Mouse (Mus musculus) adrenal gland, adult 2 months (tissue): ENCODE results near the gene Kif1b. TPM values are rescaled to one million over a fixed set of nuclear protein-coding genes. Genes with fewer than 3 reads are reported as not detected.

Experiments used
- DNase-seq: peaks from one replicate; pipeline ENCODE4 v3.0.0; 2021
- polyA plus RNA-seq: library from polyadenylated mRNA; depleted of rRNA; stranded (reverse); fragments of >200 nt; gene quantifications from 2 replicates; pipeline ENCODE4 v1.2.3, GENCODE M21; 2012; rRNA removed
- total RNA-seq, 2 experiments: library from RNA; stranded (reverse); gene quantifications; 2 replicates each; pipeline ENCODE4 v1.2.3; 2021

The Kif1b gene
- total and polyA plus RNA-seq, 3 experiments: 61.9 to 165 (median 118) TPM

DNA sequence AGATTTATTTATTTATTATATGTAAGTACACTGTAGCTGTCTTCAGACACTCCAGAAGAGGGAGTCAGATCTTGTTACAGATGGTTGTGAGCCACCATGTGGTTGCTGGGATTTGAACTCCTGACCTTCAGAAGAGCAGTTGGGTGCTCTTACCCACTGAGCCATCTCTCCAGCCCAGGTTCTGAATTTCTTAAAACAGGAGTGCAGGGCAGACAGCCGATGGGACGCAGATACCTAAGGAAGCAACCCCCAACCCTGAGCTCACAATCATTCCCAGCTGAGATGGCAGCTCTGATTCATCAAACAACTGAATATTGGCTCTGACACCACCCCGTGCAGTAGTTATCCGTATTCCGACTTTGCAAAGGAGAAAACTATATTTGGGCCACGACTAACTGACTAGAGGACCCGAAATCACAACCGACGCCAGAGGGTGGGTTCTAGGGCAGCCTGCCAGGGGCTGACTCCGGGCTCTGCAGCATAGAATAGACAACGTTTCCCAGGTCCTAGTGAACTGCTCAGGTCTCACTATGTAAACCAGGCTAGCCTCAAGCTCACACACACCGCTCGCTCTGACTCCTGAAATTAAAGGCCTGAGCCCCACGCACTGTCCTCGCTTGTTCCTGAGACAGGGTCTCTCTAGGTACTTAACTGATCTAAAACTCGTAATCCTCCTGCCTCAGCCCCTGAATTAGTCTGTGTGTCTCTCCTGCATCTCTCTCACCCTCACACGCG, 171.2 kb downstream of the Kif1b start:
- DNase-seq: no peak

DNA sequence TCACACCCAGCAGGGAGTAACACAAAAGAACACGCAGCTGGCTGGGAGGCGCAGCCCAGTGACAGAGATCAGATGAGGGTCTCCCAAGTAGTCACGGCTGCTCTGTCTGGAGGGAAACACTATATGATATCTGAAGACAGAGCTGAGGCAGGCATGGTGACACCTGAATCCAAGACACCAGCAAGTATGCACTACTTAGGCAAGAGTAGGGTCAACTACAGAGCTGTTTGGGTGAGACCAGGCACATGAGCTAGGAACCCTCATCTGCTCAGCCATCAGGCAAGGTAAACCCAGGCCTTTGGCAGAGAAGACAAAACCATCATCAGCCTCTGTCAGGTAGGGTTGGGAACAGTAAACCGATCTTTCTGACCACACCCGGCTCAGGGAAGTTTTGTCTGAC, 174.1 kb downstream of the Kif1b start:
- DNase-seq: no peak

DNA sequence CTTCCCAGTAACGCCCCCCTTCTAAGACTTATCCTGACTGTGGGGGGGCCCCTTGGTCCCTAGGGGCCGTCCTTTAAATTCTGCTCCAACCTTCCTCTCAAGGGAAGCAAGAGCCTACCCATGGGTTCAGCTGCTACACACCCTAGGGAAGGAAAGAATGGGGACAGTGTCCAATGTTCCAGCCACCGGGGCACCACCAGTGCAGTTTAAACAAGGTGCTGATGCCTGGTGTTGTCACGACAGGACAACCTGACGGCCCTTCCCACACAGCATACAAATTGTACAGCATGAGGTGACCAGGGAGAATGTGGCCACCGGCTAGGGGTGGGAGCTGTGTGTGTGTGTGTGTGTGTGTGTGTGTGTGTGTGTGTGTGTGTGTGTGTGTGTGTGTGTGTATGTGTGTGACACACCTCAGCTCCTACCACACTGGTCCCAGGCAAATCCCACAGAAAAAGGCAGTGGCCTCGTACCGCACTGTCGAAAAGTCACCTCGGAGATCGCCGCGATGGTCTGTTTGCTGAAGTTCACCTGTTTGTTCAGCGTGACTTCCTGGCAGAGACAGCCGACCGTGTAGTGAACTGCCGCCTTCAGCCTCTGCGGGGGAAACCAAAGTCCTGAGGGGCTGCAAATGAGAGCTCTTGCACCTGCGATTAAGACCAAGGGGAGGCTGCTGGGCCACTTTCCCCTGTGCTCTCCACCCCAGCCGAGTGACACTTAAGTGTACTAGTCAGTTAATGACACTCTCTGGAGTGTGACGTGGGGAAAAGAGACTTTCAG, 175.5 kb downstream of the Kif1b start:
- no peak for DNase-seq

DNA sequence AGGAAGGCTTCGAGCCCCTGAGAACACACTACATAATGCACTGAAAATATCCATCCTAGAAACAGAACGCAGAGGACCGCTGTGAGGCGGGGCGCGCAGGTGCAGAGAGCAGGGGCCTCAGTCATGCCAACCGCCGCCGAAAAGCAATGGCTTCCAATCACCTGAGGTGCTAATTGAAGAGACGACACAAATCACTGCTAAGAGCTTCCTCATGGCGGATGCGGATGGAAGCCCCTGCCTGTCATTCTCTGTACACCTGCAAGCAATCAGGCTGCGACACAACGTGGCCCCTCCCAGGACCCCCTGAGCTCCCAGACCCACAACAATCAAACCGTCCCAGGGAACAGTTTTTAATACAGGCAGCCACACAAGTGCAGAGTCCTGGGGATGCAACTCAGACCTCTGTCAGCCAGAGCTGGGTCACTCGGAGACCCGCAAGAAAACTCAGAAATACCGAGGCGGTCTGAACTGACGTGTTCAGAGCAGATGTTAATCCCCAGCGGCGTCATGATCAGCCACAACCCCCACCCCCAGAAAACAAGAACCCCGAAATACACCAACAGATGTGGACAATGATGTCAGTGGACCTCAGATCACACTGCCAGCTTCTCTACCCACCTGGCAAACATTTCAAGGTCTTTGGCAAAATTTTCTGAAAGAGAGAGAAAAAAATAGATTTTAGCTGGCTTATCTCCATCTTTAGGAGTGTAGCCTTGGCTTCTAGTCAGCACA, 176.3 kb downstream of the Kif1b start:
- DNase-seq: no peak

DNA sequence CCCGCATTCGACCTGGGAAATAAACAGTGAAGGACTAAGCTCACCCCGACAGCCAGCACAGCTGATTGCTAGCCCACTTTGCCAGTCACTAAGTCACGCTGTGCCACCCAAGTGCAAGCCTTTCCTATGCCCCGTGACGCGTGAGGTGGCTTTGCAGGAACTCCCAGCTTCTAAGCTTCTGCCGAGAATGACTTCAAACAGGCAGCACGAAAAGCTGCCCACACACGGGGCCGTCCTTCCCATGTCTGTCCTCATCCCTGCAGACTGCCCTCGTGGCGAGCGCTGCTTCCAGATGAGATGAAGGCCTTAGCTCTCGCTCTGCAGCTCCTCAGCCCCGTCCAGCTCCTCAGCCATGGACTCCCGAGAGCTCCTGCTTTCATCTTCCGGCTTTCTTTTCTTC, 179.0 kb downstream of the Kif1b start:
- DNase-seq: no peak

DNA sequence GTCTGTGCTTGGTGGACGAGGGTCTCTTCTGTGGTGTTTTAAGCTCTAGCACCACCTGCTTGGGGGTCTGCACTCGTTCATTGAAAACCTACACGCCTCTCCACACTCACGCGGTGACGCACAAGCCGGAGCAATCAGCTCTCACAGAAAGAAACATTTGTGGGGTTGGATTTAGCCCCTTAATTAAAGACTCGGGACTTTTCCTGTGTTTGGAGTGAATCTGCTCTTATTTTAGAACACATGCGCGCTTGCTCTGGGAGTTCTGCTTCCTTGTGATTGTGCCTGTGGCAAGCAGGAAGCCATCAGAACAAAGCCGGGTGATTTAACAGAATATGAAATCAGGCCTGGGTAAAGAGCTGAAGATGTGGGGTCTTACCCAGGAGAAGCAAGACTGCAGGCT, 180.8 kb downstream of the Kif1b start, which contains the start of gene Cort:
Gene Cort, minus strand, starts transcription at position 101 of the 400 bp plus-strand sequence.
- no peak for DNase-seq

Other genes with a start within 250 kb of the Kif1b start
- gene Pex14, start 207.8 kb downstream of the Kif1b start, total RNA-seq: 10 to 100 TPM; 77.8 to 81.4 TPM
- 110 and 111 TPM in 2 replicates for gene Pex14, start 207.8 kb downstream of the Kif1b start, polyA plus RNA-seq
- gene Dffa, start 203.5 kb downstream of the Kif1b start, total RNA-seq: 10 to 100 TPM; 19.2 to 26.1 TPM
- 9.8 and 11.6 TPM in 2 replicates for gene Dffa, start 203.5 kb downstream of the Kif1b start, polyA plus RNA-seq
- 1 to 10 TPM; 1.2 TPM for gene Cort, start 180.9 kb downstream of the Kif1b start, total RNA-seq
- not detected in 2 replicates for gene Cort, start 180.9 kb downstream of the Kif1b start, polyA plus RNA-seq
- gene Cenps, start 170.1 kb downstream of the Kif1b start, total RNA-seq: 10 to 100 TPM; 11.5 to 13.0 TPM
- gene Cenps, start 170.1 kb downstream of the Kif1b start, polyA plus RNA-seq: 0.35 and 2.7 TPM in 2 replicates
- gene Pgd, start 140.9 kb downstream of the Kif1b start, total RNA-seq: 100 to 1,000 TPM; 225 to 340 TPM
- gene Pgd, start 140.9 kb downstream of the Kif1b start, polyA plus RNA-seq: 201 and 255 TPM in 2 replicates
- gene Ube4b, start 119.1 kb upstream of the Kif1b start, total RNA-seq: 10 to 100 TPM; 70.9 to 85.0 TPM
- 84.7 and 105 TPM in 2 replicates for gene Ube4b, start 119.1 kb upstream of the Kif1b start, polyA plus RNA-seq
- 10 to 100 TPM; 13.3 to 14.3 TPM for gene Rbp7, start 147.3 kb upstream of the Kif1b start, total RNA-seq
- gene Rbp7, start 147.3 kb upstream of the Kif1b start, polyA plus RNA-seq: 3.4 and 6.1 TPM in 2 replicates
- not detected for gene Tmem274, start 169.7 kb upstream of the Kif1b start, total RNA-seq
- gene Tmem274, start 169.7 kb upstream of the Kif1b start, polyA plus RNA-seq: not detected in 2 replicates
- gene Nmnat1, start 177.5 kb upstream of the Kif1b start, total RNA-seq: 10 to 100 TPM; 14.2 to 15.2 TPM
- gene Nmnat1, start 177.5 kb upstream of the Kif1b start, polyA plus RNA-seq: 9.1 and 10.4 TPM in 2 replicates
- 10 to 100 TPM; 22.3 to 27.7 TPM for gene Lzic, start 177.5 kb upstream of the Kif1b start, total RNA-seq
- gene Lzic, start 177.5 kb upstream of the Kif1b start, polyA plus RNA-seq: 22.6 and 22.9 TPM in 2 replicates
- gene Ctnnbip1, start 210.5 kb upstream of the Kif1b start, total RNA-seq: 10 to 100 TPM; 19.4 to 25.3 TPM
- 26.2 and 26.4 TPM in 2 replicates for gene Ctnnbip1, start 210.5 kb upstream of the Kif1b start, polyA plus RNA-seq